Mouse (Mus musculus) embryonic fibroblast, embryonic 13.5 days (primary cell): ENCODE results near the gene Akap17b.

Experiments
- CTCF ChIP-seq: IDR thresholded peaks from 2 replicates; pipeline ENCODE4 v1.5.1; 2011; ENCODE audit warnings: mild to moderate bottlenecking, control low read depth, low read length, moderate library complexity, borderline replicate concordance; ENCODE audit not compliant: insufficient read depth
- POLR2A ChIP-seq: IDR thresholded peaks from 2 replicates; pipeline ENCODE4 v1.6.1; 2011; ENCODE audit warnings: low read depth, mild to moderate bottlenecking, control low read depth, low read length, moderate library complexity

- TF ChIP-seq POLR2A (no peak), CTCF (no peak)
Observed at GRCm38 (mm10) chrX:36676836-36677235, 31.6 kb upstream of the Akap17b start.
